Mouse (Mus musculus) layer of hippocampus, adult 9-11 months (tissue): Measurements from ENCODE around the gene Cars.

Experiments used
- DNase-seq: peaks from one replicate; pipeline ENCODE4 v3.0.0; 2022

Gene Cars

GRCm38 (mm10) chr7:143510593-143511334, 89.1 kb downstream of the Cars start:
- DNase-seq = no peak

- DNase-seq = no peak
These were observed 90.3 kb downstream of the Cars start for GRCm38 (mm10) chr7:143509566-143509965.
